Mouse (Mus musculus): ENCODE data around the gene Ptpn5.

Ptpn5 gene

DNA sequence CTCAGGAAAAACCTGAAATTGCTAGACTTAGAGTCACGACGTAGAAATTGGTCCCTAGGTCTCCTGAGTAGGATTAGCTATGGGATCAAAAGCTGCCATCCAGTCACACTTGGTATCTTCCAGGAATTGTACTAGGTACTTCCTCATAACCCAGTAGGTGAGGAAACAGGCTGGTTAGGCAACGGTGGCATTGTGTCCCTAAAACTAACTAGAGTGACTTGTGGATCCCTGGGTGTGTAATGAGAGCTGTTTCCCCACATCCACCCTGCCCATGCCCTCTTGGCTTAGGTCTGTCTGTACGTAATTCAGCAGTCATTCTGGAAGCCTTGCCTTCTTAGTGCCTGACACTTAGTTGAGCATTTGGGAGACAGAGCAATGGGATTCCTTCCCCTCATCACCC is 77.2 kb downstream of the Ptpn5 start:
- DNase-seq (ENCODE audit: low spot score) = no peak

DNA sequence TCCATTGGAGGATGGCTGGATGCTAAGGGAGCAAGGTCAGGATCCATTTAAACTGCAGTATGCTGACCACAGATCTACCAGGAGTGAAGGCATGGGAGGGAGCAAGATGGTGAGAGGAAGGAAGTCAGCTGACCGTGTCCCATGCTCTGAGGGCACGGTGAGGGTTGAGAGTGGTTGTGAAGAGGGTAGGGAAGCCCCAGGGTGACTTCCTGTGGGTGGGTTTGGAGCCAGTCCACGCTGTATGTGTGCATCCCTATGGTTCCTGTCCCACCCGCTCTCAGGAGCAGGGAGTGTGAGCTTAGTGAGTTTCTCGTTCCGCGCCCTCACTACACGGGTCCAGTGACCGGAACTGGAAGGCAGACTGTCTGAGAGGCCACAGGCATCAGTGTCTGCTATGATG is 77.7 kb downstream of the Ptpn5 start:
- DNase-seq (ENCODE audit: low spot score) = no peak

- no peak for DNase-seq (ENCODE audit: low spot score)
Observed at GRCm38 (mm10) chr7:47054666-47055065, 78.8 kb downstream of the Ptpn5 start.

GRCm38 (mm10) chr7:47053287-47053686 is 80.2 kb downstream of the Ptpn5 start:
- no peak for DNase-seq (ENCODE audit: low spot score)

- no peak for DNase-seq (ENCODE audit: low spot score)
Observed at GRCm38 (mm10) chr7:47052276-47052675, 81.2 kb downstream of the Ptpn5 start.

DNA sequence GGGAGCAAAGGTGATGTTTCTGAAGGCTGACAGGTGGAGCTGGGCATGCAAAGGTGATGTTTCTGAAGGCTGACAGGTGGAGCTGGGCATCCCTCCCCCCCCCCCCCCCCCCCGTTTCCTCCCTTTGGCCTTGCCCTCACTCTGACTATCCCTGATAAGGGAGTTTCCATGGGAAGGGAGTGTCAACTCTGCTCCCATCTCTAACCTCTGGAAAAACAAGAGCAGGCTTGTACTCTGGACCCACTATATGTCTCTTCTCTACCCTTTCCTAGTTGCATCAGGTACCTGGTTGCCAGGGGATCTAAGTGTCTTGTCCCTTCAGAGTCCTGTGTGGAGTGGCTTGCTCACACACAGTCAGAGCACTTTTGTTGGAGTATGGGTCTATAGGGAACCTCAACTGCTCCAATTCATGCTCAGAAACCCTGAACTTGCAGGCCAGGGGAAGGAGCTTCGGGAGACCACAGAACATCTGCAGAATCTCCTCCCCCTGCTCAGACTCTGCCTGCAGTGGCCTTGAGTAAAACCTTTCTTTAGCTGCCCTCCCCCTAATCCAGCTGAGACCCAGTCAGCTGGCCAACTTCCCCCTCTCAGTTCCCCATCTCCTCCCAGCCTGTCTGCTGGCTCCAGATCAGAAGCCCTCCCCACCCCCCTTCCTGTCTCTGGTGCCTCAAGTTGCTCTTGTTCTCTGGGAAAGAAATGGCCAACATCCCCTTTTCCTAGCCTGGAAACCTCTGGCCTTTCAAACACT is 81.9 kb downstream of the Ptpn5 start:
- DNase-seq (ENCODE audit: low spot score) = no peak

DNA sequence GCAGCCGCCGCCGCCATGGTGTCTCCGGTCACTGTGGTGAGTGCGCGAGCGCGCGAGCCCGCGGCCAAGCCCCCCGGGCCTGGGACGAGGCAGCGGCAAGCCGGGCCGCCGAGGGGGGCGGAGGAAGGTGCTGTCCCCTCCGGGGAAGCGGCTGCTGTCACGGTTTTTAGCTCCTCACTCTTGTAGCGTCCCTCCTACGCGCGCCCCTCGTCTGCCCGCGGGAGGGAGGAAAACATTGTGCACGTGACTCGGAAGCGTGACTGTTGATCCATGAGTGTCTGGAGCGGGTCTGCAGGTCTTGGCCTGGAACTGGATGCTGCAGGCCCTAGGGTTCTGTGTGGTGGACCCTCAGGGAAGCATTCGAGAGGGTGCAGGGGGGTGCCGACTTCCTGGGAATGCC is 82.7 kb downstream of the Ptpn5 start:
- peak; percentile 46 for DNase-seq (ENCODE audit: low spot score)

DNA sequence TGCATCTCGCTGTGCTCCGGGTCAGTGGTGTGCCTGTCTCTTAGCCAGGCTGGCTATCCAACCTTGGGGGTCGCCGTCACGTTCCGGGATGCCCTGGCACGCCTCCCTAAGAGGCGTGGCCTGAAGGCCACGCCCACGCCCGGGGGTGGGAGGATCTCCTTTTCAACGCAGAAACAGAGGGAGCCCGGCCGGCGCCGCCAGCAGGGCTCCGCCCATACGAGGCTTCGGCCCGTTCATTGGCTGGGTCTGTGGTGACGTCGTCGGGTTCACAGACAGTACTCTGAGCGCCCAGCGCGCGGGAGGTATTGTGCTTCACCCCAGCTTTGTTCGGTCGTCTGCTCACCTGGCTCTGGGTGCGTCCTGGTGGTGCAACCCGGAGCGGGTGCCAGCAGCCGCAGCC is 83.1 kb downstream of the Ptpn5 start, which contains the start of gene Tmem86a:
Gene Tmem86a, plus strand, starts transcription at position 236 of the 400 bp plus-strand sequence.
- peak; percentile 86 for DNase-seq (ENCODE audit: low spot score)

DNA sequence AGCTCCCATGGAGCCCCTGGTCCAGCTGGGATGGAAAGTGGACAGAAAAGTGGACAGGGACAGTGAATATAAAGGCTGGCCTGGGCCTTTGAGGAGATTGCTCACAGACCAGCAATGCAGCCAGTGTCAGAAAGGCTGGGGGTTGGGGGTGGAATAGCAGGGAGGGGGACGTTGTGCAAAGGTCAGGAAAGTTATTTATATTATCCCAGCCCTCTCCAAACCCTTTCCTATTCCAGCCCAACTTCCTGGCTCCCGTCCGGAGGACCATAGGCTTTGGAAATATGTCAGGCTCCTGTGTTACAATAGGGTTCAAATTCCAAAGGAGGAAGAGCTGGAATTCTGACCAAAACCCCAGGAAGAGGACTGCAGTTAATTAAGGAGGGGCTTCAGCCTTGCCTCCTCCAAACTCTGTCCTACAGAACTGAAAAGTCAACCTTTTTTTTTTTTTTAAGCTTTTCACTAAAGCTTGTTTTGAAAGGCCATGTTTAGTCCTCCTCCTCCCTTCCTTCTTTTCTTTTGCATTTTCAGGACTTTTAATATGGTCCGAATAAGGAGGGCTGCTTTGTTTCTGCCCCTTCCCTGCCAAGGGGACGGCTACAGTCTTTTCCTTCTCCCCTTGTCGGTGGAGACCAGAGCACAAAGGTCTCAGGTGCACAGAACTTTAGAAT is 90.5 kb downstream of the Ptpn5 start:
- DNase-seq (ENCODE audit: low spot score) = no peak

- no peak for DNase-seq (ENCODE audit: low spot score)
Observed at GRCm38 (mm10) chr7:47042121-47042520, 91.4 kb downstream of the Ptpn5 start.

DNA sequence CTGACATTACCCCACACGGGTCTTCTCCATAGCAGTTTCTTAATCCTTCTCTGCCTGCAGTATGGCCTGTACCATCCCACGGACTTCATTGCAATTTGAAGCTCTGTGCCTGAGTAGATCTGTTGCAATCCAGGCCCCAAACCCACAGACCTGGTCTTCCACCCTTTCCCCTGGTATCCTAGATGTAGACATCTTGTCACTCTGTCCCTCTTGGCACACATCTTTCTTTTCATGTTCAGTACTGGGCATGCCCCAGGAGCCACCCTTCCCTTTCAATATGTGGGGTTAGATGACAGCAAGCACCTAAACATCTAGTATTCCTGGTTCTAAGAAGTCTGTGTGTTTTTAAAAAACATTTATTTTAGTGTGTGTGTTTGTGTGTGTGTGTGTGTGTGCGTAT is 91.8 kb downstream of the Ptpn5 start:
- DNase-seq (ENCODE audit: low spot score) = no peak

- no peak for DNase-seq (ENCODE audit: low spot score)
Observed at GRCm38 (mm10) chr7:47035426-47035825, 98.1 kb downstream of the Ptpn5 start.

DNA sequence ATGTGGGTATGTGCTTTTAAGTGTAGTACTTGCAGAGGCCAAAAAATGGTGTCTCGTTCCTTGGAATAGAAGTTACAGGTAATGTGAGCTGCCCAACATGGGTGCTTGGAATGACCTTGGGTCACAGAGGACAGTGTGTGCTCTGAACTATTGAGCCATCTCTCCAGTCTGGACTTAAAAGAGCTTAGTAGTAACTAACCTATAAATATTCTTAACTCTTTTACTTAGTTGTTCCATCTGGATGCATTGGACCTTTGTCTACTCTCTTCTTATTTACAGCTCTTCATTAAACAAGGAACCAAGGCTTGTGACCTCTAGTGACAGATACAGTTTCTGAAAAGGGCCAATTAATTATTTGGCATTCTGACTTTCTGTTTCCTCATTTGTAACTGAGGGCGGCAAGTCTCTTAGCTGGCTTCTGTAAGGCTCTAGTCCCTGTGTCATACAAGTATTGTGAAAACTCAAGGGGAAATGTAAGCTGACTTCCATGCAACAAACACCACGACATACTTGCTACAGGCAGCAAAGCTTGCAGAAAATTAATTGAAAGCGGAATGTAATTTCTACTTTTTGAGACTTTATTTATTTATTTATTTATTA is 98.6 kb downstream of the Ptpn5 start:
- no peak for DNase-seq (ENCODE audit: low spot score)

DNA sequence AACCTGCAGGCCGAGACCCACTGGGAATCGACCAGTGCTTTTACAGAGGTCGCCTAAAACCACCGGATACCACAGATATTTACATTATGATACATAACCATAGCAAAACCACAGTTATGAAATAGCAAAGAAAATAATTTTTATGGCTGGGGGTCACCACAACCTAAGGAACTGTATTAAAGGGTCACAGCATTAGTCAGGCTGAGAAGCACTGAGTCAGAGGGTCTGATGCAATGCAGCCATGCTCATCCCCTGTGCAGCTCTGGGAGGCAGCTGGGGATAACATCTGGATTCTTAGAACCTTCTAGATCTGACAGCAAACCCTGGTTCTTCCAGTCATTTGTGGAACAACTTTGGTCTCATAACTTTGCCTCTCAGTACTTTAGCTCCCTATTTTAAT is 102.1 kb downstream of the Ptpn5 start:
- no peak for DNase-seq (ENCODE audit: low spot score)

GRCm38 (mm10) chr7:47030517-47031193 is 102.8 kb downstream of the Ptpn5 start:
- no peak for DNase-seq (ENCODE audit: low spot score)

Measured in urinary bladder, postnatal 25 days (tissue).